Mouse (Mus musculus): ENCODE data around the gene Toe1.
"Not testable (repeated sequence)": the region's sequence is repeated elsewhere in the genome, so short reads cannot be mapped to it uniquely, and the experiment has no call there.

Gene Toe1

DNA sequence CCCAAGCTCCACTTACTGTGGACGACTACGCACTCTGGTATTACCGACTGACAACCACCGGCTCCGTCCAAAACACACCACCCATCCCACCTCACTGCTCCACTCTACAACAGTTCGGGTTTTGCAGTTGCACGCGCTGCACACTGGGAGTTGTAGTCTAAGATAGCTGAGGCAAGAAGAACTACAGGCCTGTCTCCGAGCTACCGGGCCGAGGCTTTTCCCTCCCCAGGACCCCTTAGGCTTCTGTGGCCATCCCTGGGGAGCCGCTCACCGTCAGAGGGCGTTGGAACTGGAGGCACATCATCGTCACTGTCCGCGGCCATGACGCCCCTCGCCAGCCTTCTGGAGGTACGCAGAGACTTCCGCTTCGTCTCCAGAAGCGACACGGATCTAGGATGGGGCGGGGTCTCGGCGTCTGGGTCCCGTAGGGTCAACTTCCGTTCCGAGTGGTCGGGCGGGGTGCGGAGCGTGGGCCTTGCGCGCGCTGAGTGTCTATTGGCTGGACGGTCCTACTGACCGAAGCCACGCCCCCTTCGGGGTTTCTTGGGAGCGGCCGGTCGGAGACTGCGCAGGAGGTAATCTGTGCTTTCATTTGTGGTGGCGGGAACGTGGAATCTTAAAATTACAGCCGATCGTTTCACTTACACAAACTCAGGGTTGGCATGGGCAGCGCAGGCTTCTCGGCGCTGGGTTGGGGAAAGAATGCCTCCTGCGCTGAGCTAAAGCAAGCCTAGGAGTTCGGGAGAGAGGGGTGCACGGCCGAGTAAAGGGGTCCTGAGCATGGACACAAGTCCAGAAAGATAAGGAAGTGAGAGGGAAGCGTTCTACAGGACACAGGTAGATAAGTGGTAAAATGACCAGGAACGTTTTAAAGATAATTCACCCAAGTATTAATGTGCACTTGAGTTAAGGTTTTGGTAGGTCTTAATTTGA, at the start of gene Toe1, which contains the start of gene Mutyh:
Gene Toe1, minus strand, starts transcription at position 444 of the 933 bp plus-strand sequence.
Gene Mutyh, plus strand, starts transcription at position 527 of the 933 bp plus-strand sequence.
- DNase-seq: peak; percentile 97

DNA sequence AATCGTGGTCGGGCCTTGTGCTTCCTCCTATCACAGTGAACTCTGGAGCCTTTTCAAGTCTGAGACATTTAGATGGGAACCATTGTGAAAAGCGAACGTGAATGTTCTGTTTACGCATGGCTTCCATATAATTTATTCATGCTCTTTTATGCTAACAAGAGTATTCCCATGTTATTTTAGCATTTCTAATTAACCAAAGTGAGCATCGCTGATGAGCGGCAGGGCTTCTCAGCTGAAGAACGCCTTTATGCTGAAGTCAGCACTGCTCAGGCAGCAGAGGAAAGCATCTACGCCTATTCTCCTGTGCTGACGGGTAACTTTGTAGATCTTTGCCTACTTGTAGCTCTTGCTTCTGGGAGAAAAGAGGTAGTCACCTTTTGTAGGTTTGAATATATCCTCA, 49.8 kb upstream of the Toe1 start:
- DNase-seq: no peak

DNA sequence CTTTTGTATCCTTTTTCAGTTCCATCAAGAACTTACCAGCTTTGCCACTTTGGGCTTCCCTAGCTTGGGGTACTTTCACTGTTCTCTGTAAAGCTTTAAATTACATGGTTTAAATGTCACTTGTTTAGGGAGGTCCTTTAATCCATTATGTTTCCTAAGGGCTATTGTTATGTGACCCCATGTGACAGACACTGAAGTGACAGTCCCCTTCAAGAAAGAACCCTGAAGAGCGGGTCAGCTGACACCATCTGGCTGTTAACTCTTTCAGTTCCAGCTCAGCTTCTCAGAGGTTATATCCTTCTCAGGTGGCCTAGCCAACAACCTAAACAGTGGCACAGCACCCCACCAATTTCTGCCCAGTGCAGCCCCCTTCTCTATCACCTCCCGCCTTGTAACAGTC, 46.8 kb upstream of the Toe1 start:
- no peak for DNase-seq

DNA sequence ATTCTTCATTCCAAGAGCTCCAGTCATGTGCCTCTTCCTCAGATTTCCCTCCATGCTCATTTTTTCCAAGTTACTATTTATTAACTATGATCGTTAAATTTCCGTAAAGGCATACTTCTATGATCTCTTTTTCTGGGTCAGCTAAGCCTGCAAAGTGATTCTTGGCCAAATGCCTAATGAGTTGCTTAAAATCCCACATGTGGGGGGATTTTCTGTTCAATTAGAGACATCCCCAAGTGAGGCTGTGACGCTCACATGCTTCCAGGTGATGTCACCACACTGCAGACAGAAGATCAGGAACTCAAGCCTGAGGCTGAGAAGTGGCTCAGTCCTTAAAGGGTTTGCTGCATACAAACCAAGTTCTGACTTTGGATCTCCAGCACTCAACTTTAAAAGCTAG, 42.5 kb upstream of the Toe1 start:
- no peak for DNase-seq

DNA sequence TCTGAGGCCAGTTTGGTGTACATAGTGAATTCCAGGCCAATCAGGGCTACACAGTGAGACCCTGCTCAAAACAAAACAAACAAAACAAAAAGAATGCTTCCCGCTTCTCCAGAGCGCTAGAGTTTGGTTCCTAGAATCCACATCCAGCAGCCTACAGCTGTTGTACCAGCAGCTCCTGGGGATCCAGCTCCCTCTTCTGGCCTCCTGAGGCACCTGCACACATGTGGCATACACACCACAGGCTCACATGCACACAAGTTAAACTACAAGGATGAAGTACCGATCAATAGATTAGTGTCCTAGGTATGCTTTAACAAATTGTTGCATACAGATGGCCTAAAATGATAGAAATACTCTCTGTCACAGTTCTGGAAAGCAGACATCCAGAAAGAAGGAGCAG, 36.9 kb upstream of the Toe1 start:
- DNase-seq: no peak

DNA sequence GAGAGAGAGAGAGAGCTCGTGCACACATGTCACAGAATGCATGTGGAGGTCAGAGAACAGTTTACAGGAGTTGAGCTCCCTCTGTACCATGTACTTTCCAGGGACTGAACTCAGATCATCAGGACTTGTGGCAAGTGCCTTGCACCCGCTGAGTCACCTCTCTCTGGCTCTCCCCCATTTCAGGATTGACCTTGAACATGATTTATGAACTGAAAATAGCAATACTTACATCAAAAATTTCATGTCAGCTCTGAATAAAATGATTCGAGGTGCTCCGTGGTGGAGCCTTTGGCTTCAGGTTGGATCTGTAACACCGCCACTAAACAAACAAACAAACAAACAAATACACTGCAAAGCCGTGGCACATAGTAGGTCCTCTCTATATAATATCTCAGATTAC, 33.4 kb upstream of the Toe1 start:
- DNase-seq: no peak

DNA sequence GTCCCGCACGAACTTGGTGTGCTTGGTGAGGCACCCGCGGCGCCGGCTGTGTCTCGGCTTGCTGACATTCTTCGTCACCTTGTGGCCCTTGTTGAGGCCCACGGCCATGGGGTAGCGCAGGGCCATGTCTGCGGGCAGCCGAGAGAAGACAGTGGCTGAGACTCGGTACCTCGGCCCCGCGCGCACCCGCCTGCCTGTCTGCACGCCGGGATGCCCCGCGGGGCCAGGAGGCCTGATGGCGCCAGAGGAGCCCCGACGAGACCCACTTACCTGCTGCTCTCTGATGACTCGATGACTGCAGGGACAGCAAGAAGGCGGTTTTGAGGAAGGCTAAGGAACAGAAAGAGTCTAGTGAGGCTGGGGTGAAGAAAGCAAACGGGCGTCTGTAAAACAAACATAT, 32.7 kb upstream of the Toe1 start:
- not testable (repeated sequence) for DNase-seq

DNA sequence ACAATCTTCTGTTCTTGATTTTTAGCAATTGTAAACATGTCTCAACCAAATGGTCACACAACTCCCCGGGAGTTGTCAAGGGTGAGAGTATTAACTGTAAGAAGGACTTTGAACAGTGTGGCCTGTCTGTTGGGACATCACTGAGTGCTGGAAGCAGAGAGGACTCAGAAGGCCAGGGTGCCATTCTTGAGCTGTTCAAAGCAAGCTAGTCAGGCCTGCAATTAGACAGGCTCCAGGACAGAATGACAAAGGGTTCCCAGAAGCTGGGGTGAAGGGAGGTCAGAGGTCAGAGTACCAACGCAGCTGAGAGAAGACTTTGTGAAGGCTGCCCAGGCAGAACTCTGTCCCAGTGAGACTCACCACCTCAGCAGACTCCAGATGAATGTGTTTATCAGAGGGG, 31.6 kb upstream of the Toe1 start:
- no peak for DNase-seq

DNA sequence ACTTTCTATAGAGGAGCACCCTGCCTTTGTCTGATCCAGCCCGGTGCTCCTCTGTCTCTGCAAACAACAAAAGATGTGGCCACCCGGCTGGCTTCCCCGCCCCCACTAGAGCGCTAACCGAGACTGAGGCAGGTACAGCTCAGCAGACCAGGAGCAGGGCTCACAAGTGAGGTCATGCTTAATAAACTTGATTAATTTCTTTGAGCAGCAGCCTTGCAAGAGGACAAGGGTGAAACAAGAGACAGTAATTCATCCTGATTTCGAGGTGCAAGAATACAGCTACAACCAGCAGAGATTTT, 22.6 kb upstream of the Toe1 start:
- peak; percentile 27 for DNase-seq

DNA sequence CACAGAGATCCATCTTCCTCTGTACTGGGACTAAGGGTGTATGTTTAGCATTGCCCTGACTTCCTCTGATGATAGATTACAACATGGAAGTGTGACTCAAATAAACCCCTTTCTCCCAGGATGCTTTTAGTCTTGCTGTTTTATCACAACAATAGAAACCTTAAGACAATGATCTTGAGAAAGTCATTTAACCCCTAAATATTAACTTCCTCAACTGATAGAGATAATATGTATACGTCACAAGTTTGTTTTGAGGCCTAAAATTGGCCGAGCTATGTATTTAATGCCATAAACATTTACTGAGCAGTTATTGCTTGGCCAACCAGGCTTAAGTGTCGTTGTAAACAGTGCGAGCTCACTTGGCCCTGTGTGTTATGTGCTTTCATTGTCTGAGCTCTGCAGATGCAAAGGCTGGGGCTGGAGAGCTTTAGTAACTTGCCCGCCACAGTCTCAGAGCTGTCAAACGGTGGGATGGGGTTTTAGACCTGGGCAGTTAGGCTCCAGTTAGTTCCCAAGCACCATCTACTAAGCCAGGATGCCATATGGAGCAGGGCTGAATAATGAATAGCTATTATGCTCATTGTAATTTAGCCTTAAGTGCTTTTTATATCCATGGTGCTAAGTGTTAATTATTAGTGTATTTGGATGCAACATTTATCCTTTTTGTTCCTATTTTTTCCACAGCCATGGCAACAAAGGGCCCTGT, 22.1 kb upstream of the Toe1 start:
- DNase-seq: no peak

DNA sequence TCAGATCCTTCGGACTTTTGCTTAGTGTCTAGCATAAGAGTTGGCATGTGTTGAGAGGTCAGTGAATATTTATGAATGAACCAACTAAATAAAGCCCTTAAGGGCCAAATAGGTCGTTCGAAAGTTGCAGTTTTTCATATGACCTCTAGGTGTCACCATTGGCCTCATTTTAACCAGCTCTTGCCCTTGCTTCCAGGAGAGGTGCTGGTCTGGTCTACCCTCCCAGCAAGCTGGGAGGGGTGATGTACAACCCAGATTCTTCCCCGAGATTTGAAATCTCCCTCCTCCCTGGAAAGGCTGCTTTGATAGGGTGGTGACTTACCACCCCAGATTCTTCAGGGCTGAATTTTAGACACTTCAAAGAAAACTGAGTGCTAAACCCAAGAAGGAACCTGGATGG, 20.4 kb upstream of the Toe1 start:
- peak; percentile 37 for DNase-seq

DNA sequence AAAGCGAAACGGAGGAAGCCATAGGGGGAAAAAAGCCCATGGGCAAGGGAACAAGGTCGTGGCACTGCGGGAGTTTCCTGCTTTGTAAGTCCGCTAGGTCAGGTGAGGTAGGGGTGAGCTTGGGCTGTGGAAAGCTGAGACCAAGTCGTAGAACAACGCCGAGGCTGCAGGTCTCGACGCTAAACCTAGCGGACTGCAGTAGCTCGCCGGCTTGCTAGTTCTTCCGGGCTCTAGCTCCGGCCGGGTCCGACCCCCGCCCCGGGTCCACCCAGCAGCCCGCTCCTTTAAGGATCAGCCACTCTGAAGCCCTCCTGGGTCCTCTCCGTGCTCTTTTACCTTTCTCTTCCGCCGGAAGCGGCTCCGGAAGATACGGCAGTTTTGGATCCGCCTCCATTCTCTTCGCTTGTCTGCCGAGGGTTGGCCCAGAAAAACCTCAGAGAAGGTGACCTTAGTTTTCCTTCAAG, 17.1 kb upstream of the Toe1 start:
- peak; percentile 76 for DNase-seq

DNA sequence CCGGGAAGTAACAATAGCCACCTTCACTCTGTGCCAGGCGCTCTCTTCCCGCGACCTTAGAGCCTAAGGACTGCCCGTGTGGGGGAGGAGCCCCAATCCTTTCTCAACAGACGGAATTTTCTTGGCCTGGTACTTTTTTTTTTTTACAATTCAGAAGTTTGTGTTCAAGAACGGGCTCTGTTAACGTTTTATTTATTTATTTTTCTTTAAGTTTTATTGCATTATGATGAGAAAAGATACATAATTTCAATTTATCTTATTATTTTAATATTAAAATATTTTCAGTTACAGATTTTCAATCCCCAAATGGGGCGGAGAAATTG, 14.2 kb upstream of the Toe1 start, which contains the start of gene Hpdl:
Gene Hpdl, minus strand, starts transcription at position 14 of the 323 bp plus-strand sequence.
- no peak for DNase-seq

DNA sequence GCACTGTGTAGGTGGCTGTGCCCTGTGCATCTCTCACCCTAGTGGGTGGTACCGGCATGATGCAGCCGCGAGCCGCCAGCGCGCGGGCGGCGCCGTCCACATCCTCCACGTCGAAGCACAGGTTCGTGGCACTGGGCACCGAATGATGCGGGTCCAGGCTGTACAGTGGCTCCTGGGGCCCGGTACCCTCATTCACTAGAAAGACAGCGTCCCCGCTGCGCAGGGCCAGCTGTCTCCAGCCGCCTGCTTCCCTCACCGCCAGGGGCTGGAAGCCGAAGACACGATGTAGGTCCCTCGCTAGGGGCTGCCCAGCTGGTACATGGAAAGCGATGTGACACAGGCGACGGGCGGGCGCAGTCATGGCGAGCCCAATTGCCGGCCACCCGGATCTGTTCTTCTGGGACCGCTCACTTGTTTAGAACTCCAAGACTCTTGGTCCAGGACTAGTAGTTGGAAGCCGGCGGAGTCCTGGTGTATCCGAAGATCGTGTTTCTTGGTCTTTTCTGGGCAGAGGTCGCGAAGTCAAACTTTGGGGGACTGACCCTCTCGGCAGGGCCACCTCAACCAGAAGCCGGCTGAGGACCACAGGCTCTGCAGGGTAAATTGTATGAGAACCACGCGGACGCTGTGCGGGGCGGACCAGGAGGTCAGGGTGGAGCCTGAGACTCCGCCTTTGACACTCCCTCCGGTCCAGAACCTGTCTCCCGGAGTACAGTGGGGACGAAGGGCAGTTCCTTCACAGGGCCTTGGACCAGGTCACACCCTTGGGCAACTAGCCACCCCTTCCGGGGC, 13.7 kb upstream of the Toe1 start:
- DNase-seq: peak; percentile 84

DNA sequence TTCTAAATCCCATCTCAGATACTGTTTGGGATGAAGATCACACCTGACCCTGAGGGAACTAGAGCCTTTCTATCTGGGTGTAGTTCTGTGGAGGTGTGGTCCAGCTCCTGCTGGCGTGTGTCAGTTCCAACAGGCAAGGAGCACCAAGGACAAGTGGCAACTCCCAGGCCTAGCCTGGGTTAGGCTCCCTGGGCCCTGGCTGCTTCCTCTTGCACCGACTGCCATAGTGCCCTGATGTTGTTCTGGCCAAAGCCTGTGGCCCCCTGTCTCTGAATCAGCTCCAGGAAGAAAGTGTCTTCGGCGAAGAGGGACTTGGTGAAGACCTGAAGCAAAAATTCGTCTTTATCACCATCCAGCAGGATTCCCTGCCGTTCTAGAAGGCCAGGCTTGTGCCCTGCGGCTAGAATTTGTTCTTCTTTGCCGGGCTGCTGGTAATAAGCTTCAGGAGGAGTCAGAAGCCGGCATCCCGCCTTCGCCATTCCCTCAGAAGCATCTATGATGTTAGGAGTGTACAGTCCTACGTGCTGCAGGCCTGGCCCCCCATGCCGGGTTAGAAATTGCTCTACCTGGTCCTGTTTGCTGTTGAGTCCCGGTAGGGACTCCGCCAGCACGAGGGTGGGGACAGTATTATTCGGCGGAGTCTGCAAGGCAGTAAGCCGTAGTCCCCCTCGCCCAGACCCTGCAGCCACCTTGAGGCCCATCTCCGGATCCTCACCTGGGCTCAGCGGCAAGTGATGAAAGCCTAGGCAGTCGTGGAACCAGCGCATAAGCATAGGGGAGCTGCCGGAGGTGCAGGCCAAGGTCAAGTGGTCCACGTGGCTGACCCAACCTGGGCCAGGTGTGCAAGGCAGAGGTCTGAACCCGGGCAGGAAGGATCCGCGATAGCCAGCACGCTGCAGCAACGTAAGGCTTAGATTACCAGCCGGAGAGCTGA, 12.8 kb upstream of the Toe1 start:
- no peak for DNase-seq

DNA sequence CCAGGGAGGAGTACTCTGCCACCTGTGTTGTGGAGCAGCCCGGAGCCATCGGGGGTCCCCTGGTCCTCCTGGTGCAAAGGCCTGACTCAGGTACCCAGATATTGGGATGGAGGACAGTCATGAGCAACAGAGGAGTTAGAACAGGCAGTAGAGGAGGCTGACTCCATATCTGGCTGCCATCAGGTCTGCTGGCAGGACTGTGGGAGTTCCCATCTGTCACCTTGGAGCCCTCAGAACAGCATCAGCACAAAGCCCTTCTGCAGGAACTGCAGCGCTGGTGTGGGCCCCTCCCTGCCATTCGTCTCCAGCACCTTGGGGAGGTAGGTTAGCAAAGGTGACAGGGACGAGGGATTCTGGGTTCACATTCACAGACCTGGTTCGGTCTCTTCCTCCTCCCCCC, 10.0 kb upstream of the Toe1 start:
- DNase-seq: no peak

DNA sequence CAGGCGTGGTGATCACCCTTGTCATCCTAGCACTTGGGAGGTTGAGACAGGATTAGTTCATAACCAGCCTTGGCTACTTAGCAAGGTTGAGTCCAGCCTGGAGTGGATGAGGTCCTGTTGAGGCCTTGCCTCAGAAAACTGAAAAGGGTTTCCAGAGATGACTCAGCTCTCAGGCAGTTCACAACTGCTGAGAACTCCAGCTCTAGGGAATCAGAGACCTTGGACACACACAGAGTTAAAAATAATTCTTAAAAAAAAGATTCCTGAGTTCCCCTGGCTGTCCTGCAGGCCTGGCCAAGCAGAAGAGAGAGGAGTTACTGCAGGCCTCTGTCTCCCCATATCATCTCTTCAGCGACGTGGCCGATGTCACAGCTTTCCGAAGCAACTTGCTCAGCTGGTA, 7.8 kb upstream of the Toe1 start:
- no peak for DNase-seq

DNA sequence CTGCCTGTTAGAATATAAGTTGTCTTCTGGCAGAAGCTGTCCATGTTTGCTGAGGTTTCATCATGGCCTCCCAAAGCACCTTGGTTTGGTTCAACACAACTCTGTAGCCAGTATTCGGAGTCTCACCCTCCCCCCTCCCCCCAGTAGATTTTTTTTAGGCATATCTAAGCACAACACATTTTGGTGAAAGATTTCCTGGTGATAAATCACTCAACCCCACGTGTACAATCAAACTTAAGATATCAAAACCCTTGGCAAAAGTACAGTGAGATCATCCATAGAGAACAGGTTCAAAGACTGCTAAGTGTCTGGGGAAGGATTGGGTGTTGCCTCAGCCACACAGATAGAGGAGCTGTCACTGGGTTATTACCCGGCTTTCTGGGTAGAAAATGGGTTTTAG, 3.6 kb upstream of the Toe1 start:
- no peak for DNase-seq

DNA sequence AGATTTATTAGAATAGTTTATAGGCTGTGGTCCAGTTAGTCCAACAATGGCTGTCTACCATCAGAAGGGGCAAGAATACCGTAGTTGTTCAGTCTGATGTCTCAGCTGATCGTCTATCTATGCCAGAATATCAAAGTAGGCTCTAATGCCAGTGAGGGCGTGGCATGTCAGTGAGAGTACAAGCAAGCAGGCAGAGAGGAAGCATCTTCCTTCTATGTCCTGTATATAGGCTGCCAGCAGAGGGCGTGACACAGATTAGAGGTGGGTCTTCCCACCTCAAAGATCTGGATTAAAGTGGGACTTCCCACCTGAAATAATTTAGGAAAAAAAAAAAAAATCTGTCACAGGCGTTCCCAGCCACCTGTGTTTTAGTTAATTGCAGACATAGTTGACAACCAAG, 7.5 kb downstream of the Toe1 start:
- DNase-seq: peak; percentile 23

DNA sequence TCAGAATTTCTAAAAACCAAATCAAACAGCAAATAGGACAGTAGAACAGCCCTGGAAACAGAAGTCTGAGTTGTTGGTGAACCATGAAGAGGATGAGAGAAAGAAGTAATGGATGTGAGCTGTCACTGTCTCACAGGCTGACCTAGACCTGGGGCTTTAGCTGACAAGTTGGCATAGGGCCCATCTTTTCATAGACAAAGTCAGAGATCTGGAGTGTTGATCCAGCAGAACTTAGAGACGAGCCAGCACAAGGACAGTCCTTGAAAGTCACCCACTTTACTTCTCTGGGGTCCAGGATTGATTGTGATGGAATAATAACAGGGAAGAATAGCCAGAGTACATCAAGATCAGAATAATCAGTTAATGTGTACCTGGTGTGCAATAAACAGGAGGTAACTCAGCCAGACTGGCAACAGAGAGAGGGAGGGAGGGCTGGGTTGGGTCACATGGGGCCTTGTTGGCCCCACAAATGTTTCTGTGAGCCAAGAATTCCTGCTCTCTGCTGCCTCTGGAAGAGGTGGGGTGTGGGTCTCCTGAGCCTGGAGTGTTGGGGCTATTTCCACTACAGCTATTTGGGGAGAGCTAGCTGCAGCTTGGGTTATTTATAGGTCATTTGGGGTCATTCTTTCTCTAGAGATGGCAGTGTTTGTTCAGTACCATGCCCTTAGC, 10.9 kb downstream of the Toe1 start:
- DNase-seq: peak; percentile 38

DNA sequence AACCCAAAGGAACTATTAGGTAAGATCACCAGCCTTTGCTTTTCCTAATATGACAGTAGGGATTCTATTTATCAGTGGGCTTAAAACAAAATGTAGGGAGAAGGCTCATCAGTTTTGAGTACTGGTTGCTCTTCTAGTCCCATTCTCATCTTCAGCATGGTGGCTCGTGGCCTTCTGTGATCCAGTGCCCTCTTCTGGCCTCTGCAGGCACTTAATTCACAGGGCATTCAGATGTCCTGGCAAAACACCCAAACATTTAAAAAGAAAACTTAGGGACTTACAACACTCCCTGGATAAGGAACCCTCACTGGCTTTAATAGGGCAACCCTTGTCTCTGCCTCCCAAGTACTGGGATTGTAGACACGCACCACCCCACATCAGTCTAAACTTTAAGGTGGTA, 13.2 kb downstream of the Toe1 start:
- DNase-seq: no peak

DNA sequence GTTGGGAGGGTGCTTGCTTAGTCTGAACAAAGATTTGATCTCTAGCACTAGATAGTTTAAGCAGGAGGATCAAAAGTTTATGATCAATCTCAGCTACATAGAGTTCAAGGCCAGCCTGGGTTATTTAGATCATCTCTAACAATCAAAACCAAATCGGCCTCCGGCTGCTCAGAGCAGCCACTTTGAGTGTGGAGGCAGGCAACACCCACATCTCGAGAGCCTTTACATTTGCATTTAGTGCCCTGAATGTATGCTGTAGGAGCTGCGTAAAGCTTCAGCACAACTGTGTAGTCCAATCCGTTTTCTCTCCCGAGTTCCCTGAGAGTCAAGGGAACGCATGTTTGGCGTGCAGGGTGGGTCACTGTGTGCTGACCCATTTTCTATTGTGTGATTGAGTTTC, 15.0 kb downstream of the Toe1 start:
- no peak for DNase-seq
